Mouse (Mus musculus) Patski (cell line): ENCODE results near the gene Phf21a. TPM values are rescaled to one million over a fixed set of nuclear protein-coding genes. Genes with fewer than 3 reads are reported as not detected.

Experiments used
- ATAC-seq: fragments of 100-300 bp; one replicate; pipeline ENCODE4 v1.8.0; 2021
- CTCF ChIA-PET: fragments of 350-600 bp; sonication (Branson Sonifier 250); formaldehyde crosslinking; loops from one replicate; lab custom pipeline; 2022; ENCODE audit warnings: inconsistent platforms; lab: Charles Lee
- POLR2A ChIA-PET: fragments of 350-600 bp; sonication (Branson Sonifier 250); formaldehyde crosslinking; loops from one replicate; lab custom pipeline; 2022; ENCODE audit warnings: antibody characterized with exemption, inconsistent platforms; lab: Charles Lee
- DNase-seq: peaks from one replicate; pipeline ENCODE4 v3.0.0-alpha.2; 2011; ENCODE audit warnings: low read depth, low spot score
- H3K27me3 ChIP-seq: fragments of 371-371 bp; one replicate; pipeline ENCODE4 v1.5.1; 2021
- CTCF ChIP-seq: fragments of 100-300 bp; IDR thresholded peaks from one replicate; pipeline ENCODE4 v1.5.1; 2021
- in situ Hi-C: fragments of 300-500 bp; cut with MboI; formaldehyde crosslinking; loops from 3 replicates; pipeline ENCODE4 v1.11.1; 2018; ENCODE audit warnings: low pct_unique_long_range_greater_than_20kb, mixed read lengths
- polyA plus RNA-seq: library from polyadenylated mRNA; unstranded; gene quantifications from one replicate; pipeline ENCODE4 v1.2.3, GENCODE M21; 2021

Phf21a gene
- polyA plus RNA-seq, 1 experiment from 2014 or later, result 69.9 TPM

DNA sequence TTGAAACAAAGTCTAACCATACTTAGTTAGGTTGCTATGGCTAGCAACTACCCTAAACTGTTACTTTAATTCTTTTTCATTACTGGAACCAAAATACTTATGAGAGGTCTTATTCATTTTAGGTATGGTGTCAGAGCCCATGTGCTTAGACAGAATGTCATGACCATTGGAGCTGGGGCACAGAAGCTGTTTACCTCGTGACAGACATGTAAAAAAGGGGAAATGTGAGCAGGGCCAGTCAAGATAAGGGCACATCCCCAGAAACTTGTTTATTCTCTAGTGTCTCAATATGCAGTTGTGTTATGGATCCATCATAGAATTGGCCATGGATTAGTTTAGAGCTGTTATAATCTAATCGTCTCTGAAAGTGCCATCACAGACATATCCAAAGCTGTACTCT is 157.6 kb downstream of the Phf21a start:
- ChIA-PET POLR2A (no interaction called here), CTCF (interaction anchor here (1.0 to 1.9 kb wide), 2 partner anchors 10 to 13 kb away, joined by 4 to 6 read pairs; no protein-coding TSS in a partner anchor)
- no peak for ATAC-seq
- no peak for DNase-seq
- no peaks in the 10 kb centered on the region for H3K27me3 ChIP-seq
- TF ChIP-seq CTCF, result no peak
- in situ Hi-C loops, result no loop called here

DNA sequence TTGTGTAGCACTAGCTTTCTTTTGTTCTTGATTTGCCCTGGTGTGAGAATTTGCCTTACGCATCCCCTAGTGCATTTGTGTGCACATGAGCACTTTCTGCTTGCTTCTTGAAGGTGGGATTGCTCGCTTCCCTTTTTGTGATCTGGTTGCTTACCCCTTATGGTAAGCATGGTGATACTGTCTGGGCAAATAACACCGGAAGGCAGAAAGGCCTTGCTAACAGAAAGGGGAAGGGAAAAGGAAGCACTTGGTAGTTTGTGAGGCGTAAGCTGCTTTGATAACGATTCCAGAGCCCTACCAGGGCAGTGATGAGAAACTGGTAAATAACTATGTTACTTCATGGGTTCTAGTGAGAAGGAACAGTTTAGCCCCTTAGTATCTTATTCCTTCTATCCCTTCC is 160.9 kb downstream of the Phf21a start:
- in situ Hi-C loops, result no loop called here
- no peaks in the 10 kb centered on the region for H3K27me3 ChIP-seq
- DNase-seq (no peak), ATAC-seq (no peak)
- no peak for TF ChIP-seq CTCF
- ChIA-PET POLR2A (interaction anchor here (0.6 kb wide), 1 partner anchor 1075 kb away, joined by 3 read pairs; no protein-coding TSS in a partner anchor), CTCF (no interaction called here)

DNA sequence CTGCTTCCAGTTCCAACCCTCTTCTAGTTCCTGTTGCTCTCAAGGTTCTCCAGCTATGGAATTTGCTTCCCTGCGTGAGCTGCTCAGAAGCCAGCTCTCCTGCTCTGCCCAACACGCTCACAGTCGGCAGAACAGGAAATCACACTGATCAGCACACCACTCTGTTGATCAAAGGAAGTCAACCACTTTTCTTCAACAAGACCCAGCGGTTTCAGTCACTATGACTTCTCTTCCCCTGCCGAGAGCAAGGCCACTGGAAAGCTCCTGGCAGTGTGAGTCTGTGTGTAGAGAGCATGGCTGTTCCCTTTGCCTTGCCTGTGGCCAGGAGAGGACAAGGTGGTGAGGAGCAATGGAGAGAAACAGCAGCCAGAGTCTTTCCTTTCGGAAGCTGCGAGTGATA is 163.2 kb downstream of the Phf21a start:
- ChIA-PET POLR2A (no interaction called here), CTCF (no interaction called here)
- no peaks in the 10 kb centered on the region for H3K27me3 ChIP-seq
- DNase-seq (no peak), ATAC-seq (no peak)
- in situ Hi-C loops, result no loop called here
- no peak for TF ChIP-seq CTCF

DNA sequence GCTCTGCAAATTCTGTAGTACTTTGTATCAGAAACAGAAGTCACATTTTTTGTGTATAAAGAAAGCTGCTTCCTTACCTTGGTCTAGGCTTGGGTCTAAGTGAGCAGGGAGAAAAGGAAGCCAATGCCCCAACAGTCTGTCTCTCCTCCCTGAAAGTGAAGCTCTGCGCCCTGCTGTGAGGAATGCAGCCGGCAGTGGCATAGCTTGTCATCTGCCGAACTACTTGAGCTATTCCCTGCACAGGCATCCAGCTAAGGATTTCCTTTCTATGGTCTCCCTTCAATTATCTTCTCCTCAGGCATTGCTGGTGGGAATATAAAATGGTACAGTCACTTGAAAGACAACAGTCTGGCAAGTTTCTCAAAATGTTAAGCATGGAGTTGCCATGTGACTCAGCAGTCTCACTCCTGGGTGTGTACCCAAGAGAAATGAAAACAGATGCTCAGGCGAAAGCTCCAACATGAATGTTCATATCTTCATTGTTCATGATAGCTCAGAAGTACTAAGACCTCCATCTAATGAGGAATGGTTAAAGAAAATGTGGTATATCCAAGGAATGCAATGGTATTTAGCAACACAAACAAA is 164.5 kb downstream of the Phf21a start:
- DNase-seq, result no peak
- no peak for ATAC-seq
- H3K27me3 ChIP-seq, result no peaks in the 10 kb centered on the region
- no peak for TF ChIP-seq CTCF
- in situ Hi-C loops, result no loop called here
- POLR2A ChIA-PET, result no interaction called here
- CTCF ChIA-PET, result interaction anchor here (0.8 to 1.6 kb wide), 3 partner anchors 10 to 66 kb away, joined by 3 read pairs; no protein-coding TSS in a partner anchor

DNA sequence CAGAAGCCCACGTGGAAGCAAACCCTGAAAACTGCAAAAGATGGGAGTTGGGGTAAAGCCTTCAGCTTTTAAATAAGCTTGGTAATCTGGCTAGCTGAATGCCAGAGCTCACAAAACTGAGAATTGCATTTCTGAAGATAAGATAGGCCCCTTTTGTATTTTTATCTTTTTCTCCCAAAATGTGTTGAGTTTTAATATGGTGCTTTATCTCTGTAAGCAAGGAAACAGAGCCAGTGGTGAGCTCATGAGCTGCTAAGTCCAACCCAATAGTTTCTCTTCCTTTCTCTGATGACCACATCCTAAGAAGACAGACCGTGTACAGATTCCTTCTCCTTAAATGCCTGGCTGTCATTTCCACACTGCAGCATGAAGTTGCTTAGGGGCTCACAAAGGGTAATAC is 167.0 kb downstream of the Phf21a start:
- ATAC-seq (no peak), DNase-seq (no peak)
- in situ Hi-C loops, result no loop called here
- ChIA-PET POLR2A (interaction anchor here (0.8 kb wide), 1 partner anchor 9 kb away, joined by 3 read pairs; no protein-coding TSS in a partner anchor), CTCF (interaction anchor here (1.6 kb wide), 1 partner anchor 47 kb away, joined by 4 read pairs; no protein-coding TSS in a partner anchor)
- TF ChIP-seq CTCF, result no peak
- H3K27me3 ChIP-seq, result no peaks in the 10 kb centered on the region

DNA sequence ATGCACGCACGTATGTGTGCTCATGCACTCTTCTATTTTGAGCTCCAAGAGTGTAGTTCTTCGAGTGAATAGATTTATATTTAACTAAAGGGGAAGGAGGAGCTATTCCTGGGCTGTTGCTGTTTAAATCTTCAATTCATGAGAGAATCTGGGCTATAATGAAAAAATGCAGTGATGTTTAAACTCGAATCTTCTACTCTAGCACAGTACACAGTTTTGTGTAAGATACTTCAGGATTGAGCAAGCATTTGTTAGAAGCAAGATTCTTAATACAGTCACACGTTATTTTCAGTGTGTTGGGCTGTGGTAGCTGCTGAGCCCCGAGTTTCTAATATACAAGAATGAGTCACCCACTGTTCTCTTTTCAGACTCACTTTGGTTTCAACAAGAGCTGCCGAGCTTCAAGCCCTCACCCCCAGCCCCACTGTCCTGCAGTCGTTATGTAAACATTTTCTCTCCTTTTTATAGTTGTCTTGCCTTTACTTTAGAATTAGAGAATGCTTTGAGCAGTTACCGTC is 173.2 kb downstream of the Phf21a start:
- no peak for TF ChIP-seq CTCF
- no peak for DNase-seq
- in situ Hi-C loops, result no loop called here
- H3K27me3 ChIP-seq, result no peaks in the 10 kb centered on the region
- no peak for ATAC-seq
- CTCF ChIA-PET, result interaction anchor here (0.7 kb wide), 1 partner anchor 11 kb away, joined by 3 read pairs; no protein-coding TSS in a partner anchor
- POLR2A ChIA-PET, result no interaction called here

DNA sequence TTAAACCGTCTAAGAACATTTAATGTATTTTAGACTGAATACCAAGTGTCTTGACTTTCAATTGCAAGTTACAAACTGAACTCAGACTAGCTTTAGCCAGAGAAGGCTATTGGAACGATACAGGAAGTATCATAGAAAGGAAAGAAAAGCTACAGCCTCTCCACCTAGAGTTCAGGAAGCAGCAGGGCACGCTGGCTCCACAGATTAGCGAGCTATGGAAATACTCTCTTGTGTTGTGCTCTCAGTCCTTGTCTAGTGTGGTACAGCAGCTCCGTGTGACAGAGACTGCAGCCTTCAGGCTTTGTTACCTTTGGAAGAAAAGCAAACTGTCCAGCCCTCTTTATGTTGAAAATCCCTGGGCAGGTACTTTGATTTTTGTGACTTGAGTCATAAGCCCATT is 176.3 kb downstream of the Phf21a start:
- ChIA-PET CTCF (interaction anchor here (1.3 to 1.5 kb wide), 2 partner anchors 12 kb away, joined by 3 read pairs; no protein-coding TSS in a partner anchor), POLR2A (interaction anchor here (1.1 to 2.2 kb wide), 2 partner anchors 9 to 22 kb away, joined by 3 to 4 read pairs; no protein-coding TSS in a partner anchor)
- no peak for TF ChIP-seq CTCF
- no peaks in the 10 kb centered on the region for H3K27me3 ChIP-seq
- ATAC-seq (no peak), DNase-seq (no peak)
- in situ Hi-C loops, result no loop called here

DNA sequence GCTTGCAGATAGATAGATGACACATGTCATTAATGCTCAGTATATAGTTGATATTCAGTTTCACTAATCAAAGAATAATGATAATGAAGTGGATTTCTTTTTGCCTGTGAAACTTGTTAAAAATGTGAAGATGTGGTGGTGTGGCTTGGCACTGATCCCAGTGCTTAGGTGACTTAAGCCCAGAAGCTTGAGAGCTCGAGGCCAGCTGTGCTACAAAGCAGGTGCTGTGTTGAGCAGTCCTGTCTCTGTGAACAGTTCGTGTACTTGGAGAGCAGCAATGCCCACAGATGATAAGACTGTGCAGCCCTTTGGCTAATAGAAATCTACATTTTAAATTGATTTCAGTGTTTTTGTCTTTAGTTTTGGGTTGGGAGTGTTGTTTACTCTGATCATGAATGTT is 179.6 kb downstream of the Phf21a start:
- POLR2A ChIA-PET, result no interaction called here
- TF ChIP-seq CTCF, result no peak
- DNase-seq (no peak), ATAC-seq (no peak)
- CTCF ChIA-PET, result interaction anchor here (0.5 to 1.2 kb wide), 2 partner anchors 22 to 24 kb away, joined by 3 to 4 read pairs; no protein-coding TSS in a partner anchor
- in situ Hi-C loops, result no loop called here
- H3K27me3 ChIP-seq, result no peaks in the 10 kb centered on the region

DNA sequence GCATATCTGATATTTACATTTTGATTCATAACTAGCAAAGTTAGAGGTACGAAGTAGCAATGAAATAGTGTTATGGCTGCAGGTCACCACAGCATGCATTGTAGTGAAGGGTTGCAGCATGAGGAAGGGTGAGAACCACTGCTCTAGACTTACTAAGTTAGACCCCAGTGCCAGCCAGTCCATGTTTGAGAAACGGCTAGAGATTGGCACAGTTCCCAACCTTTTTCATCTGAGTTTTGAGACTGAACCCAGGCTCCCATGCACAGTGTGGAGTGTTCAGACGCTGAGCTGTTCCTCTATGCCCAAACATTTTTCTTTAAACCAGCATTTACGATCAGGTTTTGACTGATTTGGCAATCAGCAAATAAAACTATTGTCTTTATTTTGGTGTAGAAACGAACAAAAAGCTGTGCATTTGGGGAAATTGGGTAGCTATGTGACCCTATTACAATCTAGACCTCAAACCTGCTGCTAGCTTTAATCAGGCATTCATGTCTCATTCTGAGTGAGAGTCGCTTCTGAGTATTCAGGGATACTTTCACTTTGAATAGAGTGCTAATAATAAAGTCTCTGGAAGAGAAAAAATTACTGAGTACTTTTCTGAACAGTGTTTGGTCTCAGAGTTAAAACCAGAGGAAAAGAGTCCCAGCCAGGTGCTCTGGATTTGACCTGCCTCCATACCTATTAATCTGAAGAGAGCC is 180.3 kb downstream of the Phf21a start:
- TF ChIP-seq CTCF, result no peak
- DNase-seq (no peak), ATAC-seq (no peak)
- in situ Hi-C loops, result no loop called here
- H3K27me3 ChIP-seq, result no peaks in the 10 kb centered on the region
- ChIA-PET CTCF (interaction anchor here (1.2 kb wide), 1 partner anchor 23 kb away, joined by 4 read pairs; no protein-coding TSS in a partner anchor), POLR2A (interaction anchor here (0.6 kb wide), 1 partner anchor 17 kb away, joined by 3 read pairs; no protein-coding TSS in a partner anchor)

DNA sequence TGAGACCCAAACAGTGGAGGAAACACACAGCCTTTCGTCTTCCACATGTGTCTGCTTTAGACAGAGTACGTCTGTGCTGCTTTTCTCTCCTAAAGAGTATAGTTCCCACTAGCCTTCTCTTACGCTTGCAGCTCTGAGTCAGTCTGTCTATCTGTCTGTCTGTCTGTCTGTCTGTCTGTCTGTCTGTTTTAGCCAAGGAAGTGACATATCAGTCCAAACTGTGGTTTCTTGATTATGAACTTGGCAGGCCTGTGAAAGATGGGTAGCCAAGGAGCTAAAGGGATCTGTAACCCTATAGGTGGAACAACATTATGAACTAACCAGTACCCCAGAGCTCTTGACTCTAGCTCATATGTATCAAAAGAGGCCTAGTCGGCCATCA is 180.9 kb downstream of the Phf21a start:
- in situ Hi-C loops, result no loop called here
- no peak for ATAC-seq
- TF ChIP-seq CTCF, result no peak

DNA sequence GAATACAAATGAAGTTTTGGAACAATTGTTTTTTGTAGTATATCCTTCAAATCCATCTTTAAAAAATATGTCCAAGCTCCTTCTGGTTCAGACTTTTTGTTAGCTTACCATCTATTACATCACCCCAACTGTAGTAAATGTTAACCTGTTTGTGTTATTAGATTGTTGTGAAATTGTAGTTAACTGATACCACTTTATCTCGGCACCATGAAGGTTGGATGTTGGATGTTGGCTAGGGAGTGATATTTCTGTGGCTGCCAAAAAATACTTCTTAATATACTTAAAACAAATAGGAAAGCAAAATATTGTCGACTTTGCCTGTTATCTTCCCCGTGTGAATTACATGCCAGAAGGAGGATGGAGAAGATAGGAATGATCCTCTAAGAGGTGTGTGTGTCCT is 184.9 kb downstream of the Phf21a start:
- ATAC-seq (no peak), DNase-seq (no peak)
- ChIA-PET POLR2A (interaction anchor here (0.6 kb wide), 1 partner anchor 197 kb away, joined by 5 read pairs; no protein-coding TSS in a partner anchor), CTCF (no interaction called here)
- no peaks in the 10 kb centered on the region for H3K27me3 ChIP-seq
- in situ Hi-C loops, result no loop called here
- TF ChIP-seq CTCF, result no peak

More for the DNA sequence above, 180.9 kb downstream of the Phf21a start:
- POLR2A ChIA-PET, result interaction anchor here (0.6 kb wide), 1 partner anchor 17 kb away, joined by 3 read pairs; no protein-coding TSS in a partner anchor
- CTCF ChIA-PET, result interaction anchor here (1.2 kb wide), 1 partner anchor 23 kb away, joined by 4 read pairs; no protein-coding TSS in a partner anchor
- no peak for DNase-seq
- H3K27me3 ChIP-seq, result no peaks in the 10 kb centered on the region
